Mouse (Mus musculus): ENCODE data around the gene Gm21671.
"Not testable (repeated sequence)": the region's sequence is repeated elsewhere in the genome, so short reads cannot be mapped to it uniquely, and the experiment has no call there.

DNA sequence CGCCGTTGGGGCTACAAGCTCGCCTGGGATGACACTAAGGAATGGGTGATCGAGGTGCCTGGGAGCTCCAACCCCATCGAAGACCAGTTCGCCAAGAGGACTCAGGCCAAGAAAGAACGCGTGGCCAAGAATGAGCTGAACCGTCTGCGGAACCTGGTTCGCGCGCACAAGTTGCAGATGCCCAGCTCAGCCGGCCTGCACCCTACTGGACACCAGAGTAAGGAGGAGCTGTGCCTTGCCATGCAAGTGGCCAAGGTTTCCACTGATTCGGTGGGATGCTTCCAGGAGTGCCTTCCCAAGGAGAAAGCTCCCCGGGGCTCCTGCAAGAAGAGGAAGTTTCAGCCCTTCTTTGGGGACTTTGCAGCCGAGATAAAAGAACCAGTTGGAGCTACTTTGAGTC, 2.8 kb upstream of the Gm21671 start:
- TF ChIP-seq EP300, CTCF (IDR thresholded peaks at IDR 0.05): not testable (repeated sequence)

Data from lung, postnatal 0 days (tissue).